Comparison of ENCODE assay signal across 9 mouse cellular contexts in the genomic region with DNA sequence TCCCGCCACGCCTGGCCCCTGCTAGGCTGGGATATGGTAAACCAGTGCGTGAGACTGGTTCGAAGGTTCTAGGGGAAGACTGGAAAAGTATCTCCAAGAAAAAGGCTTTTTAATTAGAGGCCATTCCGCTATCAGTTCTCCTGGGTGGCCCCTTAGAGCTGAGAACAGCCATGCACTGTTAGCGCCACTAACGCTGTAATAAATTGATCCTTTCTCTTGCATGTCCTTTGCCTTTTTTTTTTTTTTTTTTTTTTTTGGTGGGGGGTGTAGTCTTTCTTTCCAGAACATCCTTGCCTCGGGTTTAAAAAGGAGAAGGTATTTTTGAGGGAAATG. TPM values are rescaled to one million over a fixed set of nuclear protein-coding genes. Genes with fewer than 3 reads are reported as not detected.
DNase-seq lines count a peak whose midpoint lies in the region; ATAC-seq lines count a peak whose summit lies in the region.
"Had no signal": no experiment of that assay in that cellular context is flagged by ENCODE, and none has a peak within 500 bp of the region (broad histone marks: within the 10 kb centered on the region; RNA-seq: fewer than 3 reads in every experiment).

No protein-coding gene starts in this region.

- peak overlapping the region; percentile 1; the same call in 1 of the 2 replicates for H3K9ac ChIP-seq in lung, embryonic 15.5 days
- no peak overlapping the region for H3K9ac ChIP-seq in forebrain, embryonic 14.5 days (ENCODE audit: low read length)
- H3K9ac ChIP-seq in neural tube, embryonic 15.5 days (replicated peaks), result 0 out of 2 replicates have a peak overlapping the region, but pooled peaks have one; percentile 10

- no peaks in the 10 kb centered on the region for H3K9me3 ChIP-seq in lung, embryonic 15.5 days
- no peaks in the 10 kb centered on the region for H3K9me3 ChIP-seq in forebrain, embryonic 14.5 days (replicated peaks; ENCODE audit: control insufficient read depth, low read length)
- no peaks in the 10 kb centered on the region for H3K9me3 ChIP-seq in limb, embryonic 10.5 days (replicated peaks)
- no peaks in the 10 kb centered on the region for H3K9me3 ChIP-seq in neural tube, embryonic 15.5 days (replicated peaks)

- no peak overlapping the region for H3K4me3 ChIP-seq in lung, embryonic 15.5 days
- H3K4me3 ChIP-seq in forebrain, embryonic 14.5 days (ENCODE audit: low read depth, low read length), result no peak overlapping the region
- peak overlapping the region; percentile 26 for H3K4me3 ChIP-seq in limb, embryonic 10.5 days
- H3K4me3 ChIP-seq in neural tube, embryonic 15.5 days (replicated peaks), result peak overlapping the region; percentile 8; the same call in 1 of the 2 replicates

- no peak overlapping the region for H3K27ac ChIP-seq in lung, embryonic 15.5 days
- H3K27ac ChIP-seq in forebrain, embryonic 14.5 days (ENCODE audit: low read depth, low read length), result no peak overlapping the region
- H3K27ac ChIP-seq in limb, embryonic 10.5 days, result peak overlapping the region; percentile 68
- no peak overlapping the region for H3K27ac ChIP-seq in neural tube, embryonic 15.5 days (replicated peaks)

- no peak for ATAC-seq in lung, embryonic 15.5 days (ENCODE audit: borderline replicate concordance, extremely low read depth, low FRiP score, low TSS enrichment)
- peak; percentile 30; the same call in 1 of the 2 replicates for ATAC-seq in forebrain, embryonic 14.5 days
- ATAC-seq in neural tube, embryonic 15.5 days (ENCODE audit: low FRiP score), result no peak
- ATAC-seq: Patski had no signal

- H3K27me3 ChIP-seq in lung, embryonic 15.5 days, result no peaks in the 10 kb centered on the region
- peaks cover 3% of the 10 kb centered on the region; the same call in 1 of the 2 replicates for H3K27me3 ChIP-seq in forebrain, embryonic 14.5 days (replicated peaks; ENCODE audit: control insufficient read depth, insufficient read depth, low read length)
- no peaks in the 10 kb centered on the region for H3K27me3 ChIP-seq in limb, embryonic 10.5 days (ENCODE audit: low read depth, poor library complexity, severe bottlenecking)
- H3K27me3 ChIP-seq in neural tube, embryonic 15.5 days (replicated peaks), result peaks cover 3% of the 10 kb centered on the region; the same call in 1 of the 2 replicates
- H3K27me3 ChIP-seq: Patski had no signal

- H3K4me1 ChIP-seq in lung, embryonic 15.5 days, result peaks cover 15% of the 10 kb centered on the region
- H3K4me1 ChIP-seq in forebrain, embryonic 14.5 days (ENCODE audit: control insufficient read depth, insufficient read depth, low read length), result no peaks in the 10 kb centered on the region
- H3K4me1 ChIP-seq in limb, embryonic 10.5 days, result peaks cover 50% of the 10 kb centered on the region
- H3K4me1 ChIP-seq in neural tube, embryonic 15.5 days, result peaks cover 18% of the 10 kb centered on the region

- WGBS in lung, embryonic 15.5 days, result 30% methylated on average over 8 of the region's 8 CpGs
- 16% methylated on average over 8 of the region's 8 CpGs for WGBS in forebrain, embryonic 14.5 days
- WGBS in limb, embryonic 10.5 days, result 39% methylated on average over 8 of the region's 8 CpGs
- 27% methylated on average over 8 of the region's 8 CpGs for WGBS in neural tube, embryonic 15.5 days

- no peak for DNase-seq in lung, postnatal 10 days
- peak; percentile 31 for DNase-seq in forebrain, embryonic 14.5 days (ENCODE audit: low spot score)
- no peak for DNase-seq in limb, embryonic 10.5 days (ENCODE audit: low spot score)
- DNase-seq in right cerebral cortex, postnatal 10 days (ENCODE audit: low spot score in 2 of 2), result no peak
- no peak for DNase-seq in cerebellum, adult 18-20 months
- DNase-seq in frontal cortex, postnatal 14 days (ENCODE audit: low spot score in 2 of 2), result no peak

- H3K4me2 ChIP-seq in lung, embryonic 15.5 days, result peak overlapping the region; percentile 44
- H3K4me2 ChIP-seq in forebrain, embryonic 14.5 days (ENCODE audit: low read length), result peak overlapping the region; percentile 20; the same call in 1 of the 2 replicates
- peak overlapping the region; percentile 45 for H3K4me2 ChIP-seq in neural tube, embryonic 15.5 days

- H3K36me3 ChIP-seq in lung, embryonic 15.5 days, result no peaks in the 10 kb centered on the region
- H3K36me3 ChIP-seq in forebrain, embryonic 14.5 days (ENCODE audit: control insufficient read depth, insufficient read depth, low read length), result no peaks in the 10 kb centered on the region
- H3K36me3 ChIP-seq in limb, embryonic 10.5 days, result no peaks in the 10 kb centered on the region
- H3K36me3 ChIP-seq in neural tube, embryonic 15.5 days, result no peaks in the 10 kb centered on the region

RNA-seq across cellular contexts. Expression of a gene that starts 32.6 kb away (rescaled TPM):
- 28.4 and 32.1 TPM in 2 replicates for polyA plus RNA-seq in lung, embryonic 15.5 days (2015; fragmentation: Nextera tagmentation; extraction: Ambion mirVana)
- 154 and 164 TPM in 2 replicates for polyA plus RNA-seq in forebrain, embryonic 14.5 days (2014; fragmentation: Nextera tagmentation; extraction: Ambion mirVana)
- polyA plus RNA-seq in limb, embryonic 10.5 days (2016; fragmentation: Nextera tagmentation; extraction: Ambion mirVana), result 41.1 and 43.1 TPM in 2 replicates
- polyA plus RNA-seq in neural tube, embryonic 15.5 days (2015; fragmentation: Nextera tagmentation; extraction: Ambion mirVana), result 215 and 360 TPM in 2 replicates

Comparison
In these comparisons a context has a peak if more than half of its experiments do, and no peak if none do; other contexts are left out.
1. H3K4me3 ChIP-seq: peak in limb, embryonic 10.5 days (single experiment) and neural tube, embryonic 15.5 days (single experiment); none in lung, embryonic 15.5 days (single experiment) and forebrain, embryonic 14.5 days (single experiment).
2. Peak in every context shown above with its lines, with median percentiles within 50 percentile points of each other: H3K4me2 ChIP-seq.